Mouse (Mus musculus): Measurements from ENCODE around the gene Timm50. TPM values are rescaled to one million over a fixed set of nuclear protein-coding genes. Genes with fewer than 3 reads are reported as not detected.

Timm50 gene
- total and polyA plus RNA-seq, 2 experiments from 2014 or later = 64.0 to 116 TPM

DNA sequence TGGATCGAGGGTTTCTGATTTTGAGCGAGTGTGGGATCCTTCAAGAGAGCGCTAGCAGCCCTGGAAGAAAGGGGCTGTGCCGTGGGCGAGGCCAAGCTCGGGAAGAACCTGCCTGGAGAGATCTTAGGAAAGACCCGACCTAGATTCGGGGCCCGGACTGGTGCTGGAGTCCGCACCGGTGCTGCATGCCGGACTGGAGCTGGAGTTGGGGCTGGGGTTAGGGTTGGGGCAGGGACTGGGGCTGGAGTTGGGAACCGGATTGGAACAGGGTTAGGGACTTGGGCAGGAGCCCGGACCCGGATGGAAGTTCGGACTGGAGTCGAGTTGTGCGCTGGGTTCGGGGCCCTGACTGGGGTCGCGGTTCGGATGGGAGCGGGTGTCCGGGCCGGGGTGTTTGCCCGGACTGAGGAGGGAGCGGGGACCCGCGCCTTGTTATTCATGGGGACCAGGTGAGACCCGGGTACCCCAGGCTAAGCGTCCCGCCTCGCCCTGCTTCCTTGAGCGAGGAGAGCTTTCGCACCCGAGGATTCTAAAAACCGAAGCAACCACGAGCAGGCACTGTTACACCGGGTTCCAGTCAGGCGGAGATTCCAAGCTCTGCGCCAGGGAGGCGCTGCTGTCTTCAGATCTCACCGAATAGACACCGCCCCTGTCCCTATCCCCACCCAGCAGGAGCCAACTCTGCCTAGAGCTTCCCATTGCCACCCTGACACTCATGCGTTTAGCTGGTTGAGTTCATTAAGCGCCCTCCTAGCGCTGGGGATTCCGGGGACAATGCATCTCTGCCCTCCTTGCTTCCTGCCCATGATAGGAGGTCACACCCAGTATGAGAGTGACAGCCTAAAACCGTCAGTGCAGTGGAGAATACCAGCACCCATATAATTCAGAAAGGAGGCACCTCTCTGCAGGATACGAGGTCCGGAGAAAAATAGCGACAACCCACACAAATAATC, 21.0 kb downstream of the Timm50 start, which contains the start of gene Selenov:
Selenov (minus strand) TSS at position 549 of the 953 bp plus-strand sequence.
- H3K36me3 ChIP-seq (ENCODE audit: insufficient read depth) = no peaks in the 10 kb centered on the region
- no peak within 1 kb of the TSS for H3K27ac ChIP-seq (ENCODE audit: low read depth, low read length)
- DNase-seq = peak; percentile 60
- peak; percentile 59 for TF ChIP-seq CTCF (IDR thresholded peaks at IDR 0.05; ENCODE audit: low read depth)
- 2% methylated on average over 52 of the region's 52 CpGs for WGBS
- H3K9me3 ChIP-seq (ENCODE audit: low read length) = no peaks in the 10 kb centered on the region
- peak within 1 kb of the TSS; percentile 46 for H3K4me2 ChIP-seq (ENCODE audit: low read depth)
- peak within 1 kb of the TSS; percentile 26 for H3K4me3 ChIP-seq (ENCODE audit: low read depth, low read length)
- H3K9ac ChIP-seq = no peak within 1 kb of the TSS
- no peaks in the 10 kb centered on the region for H3K4me1 ChIP-seq (ENCODE audit: insufficient read depth)
- peak; percentile 72 for ATAC-seq
- H3K27me3 ChIP-seq (ENCODE audit: insufficient read depth, low read length) = peaks cover 26% of the 10 kb centered on the region

DNA sequence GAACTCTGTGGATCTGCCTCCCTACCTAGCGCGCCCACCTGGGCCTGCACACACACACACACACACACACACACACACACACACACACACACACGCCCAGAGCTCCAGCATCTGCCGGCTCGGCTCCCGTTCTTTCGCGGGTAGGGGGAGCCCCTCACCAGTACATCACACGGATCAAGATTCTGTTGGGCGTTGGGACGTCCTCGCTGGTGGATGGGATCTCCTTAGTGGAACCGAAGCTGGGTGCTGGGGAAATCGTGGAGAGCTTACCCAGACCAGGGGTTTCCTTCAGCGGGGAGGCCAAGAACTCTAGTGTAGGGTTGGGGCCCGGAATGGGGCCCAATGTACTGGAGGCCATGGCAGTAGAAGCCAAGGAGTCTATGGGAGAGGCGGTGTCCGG, 21.7 kb downstream of the Timm50 start:
- ATAC-seq = peak; percentile 23; the same call in 1 of the 2 replicates

DNA sequence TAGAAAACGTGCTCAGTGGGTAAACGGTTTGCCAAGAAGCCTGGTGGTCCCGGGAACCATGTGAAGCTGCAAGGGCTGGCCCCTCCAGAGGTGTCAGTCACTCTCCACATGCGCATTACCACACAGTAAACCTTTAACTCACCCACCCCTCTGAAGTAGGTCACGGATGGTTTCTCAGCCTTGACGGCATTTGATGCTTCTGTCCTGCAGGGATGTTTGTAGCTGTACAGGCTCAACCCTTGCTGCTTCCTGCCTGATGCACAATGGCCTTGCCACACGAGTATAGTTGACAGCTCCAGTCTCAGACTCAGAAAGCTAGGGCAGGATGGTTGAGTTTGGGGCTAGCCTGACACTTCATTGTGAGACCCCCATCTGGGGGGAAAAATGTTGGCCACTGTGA, 31.2 kb downstream of the Timm50 start:
- Histone ChIP-seq H3K27ac (ENCODE audit: low read depth, low read length) (no peak overlapping the region), H3K4me1 (ENCODE audit: insufficient read depth) (peaks cover 12% of the 10 kb centered on the region), H3K4me2 (ENCODE audit: low read depth) (no peak overlapping the region), H3K27me3 (ENCODE audit: insufficient read depth, low read length) (no peaks in the 10 kb centered on the region), H3K4me3 (ENCODE audit: low read depth, low read length) (no peak overlapping the region), H3K9ac (no peak overlapping the region), H3K9me3 (ENCODE audit: low read length) (no peaks in the 10 kb centered on the region), H3K36me3 (ENCODE audit: insufficient read depth) (no peaks in the 10 kb centered on the region)
- DNase-seq (no peak), ATAC-seq (no peak)
- 88% methylated on average over 7 of the region's 7 CpGs for WGBS
- no peak for TF ChIP-seq CTCF (IDR thresholded peaks at IDR 0.05; ENCODE audit: low read depth)

More for the DNA sequence above, 21.7 kb downstream of the Timm50 start:
- WGBS = 3% methylated on average over 18 of the region's 18 CpGs
- H3K9me3 ChIP-seq (ENCODE audit: low read length) = no peaks in the 10 kb centered on the region
- no peak overlapping the region for H3K9ac ChIP-seq
- H3K4me3 ChIP-seq (ENCODE audit: low read depth, low read length) = peak overlapping the region; percentile 26
- no peaks in the 10 kb centered on the region for H3K4me1 ChIP-seq (ENCODE audit: insufficient read depth)
- H3K4me2 ChIP-seq (ENCODE audit: low read depth) = peak overlapping the region; percentile 46
- H3K27me3 ChIP-seq (ENCODE audit: insufficient read depth, low read length) = peaks cover 26% of the 10 kb centered on the region
- peak; percentile 39 for DNase-seq
- no peak overlapping the region for H3K27ac ChIP-seq (ENCODE audit: low read depth, low read length)
- no peaks in the 10 kb centered on the region for H3K36me3 ChIP-seq (ENCODE audit: insufficient read depth)
- peak; percentile 47 for TF ChIP-seq CTCF (IDR thresholded peaks at IDR 0.05; ENCODE audit: low read depth)

DNA sequence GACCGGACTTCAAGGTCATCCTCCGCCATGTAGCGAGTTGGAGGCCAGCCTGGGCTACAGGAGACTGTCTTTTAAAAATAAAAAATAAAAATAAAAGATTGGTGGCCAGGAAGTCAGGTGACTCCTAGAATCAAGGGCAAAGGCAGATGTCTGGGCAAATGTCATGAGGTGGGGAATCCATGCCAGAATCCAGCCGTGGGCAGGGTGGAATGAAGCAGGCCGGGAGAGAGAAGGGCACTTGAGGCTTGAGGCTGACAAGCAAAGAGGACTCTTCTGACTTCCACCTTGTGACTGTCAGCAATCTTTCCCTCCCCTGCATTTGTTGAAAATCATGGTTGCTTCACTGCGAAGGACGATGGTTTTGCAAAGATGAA, 33.6 kb downstream of the Timm50 start:
- Histone ChIP-seq H3K9ac (peak overlapping the region; percentile 89), H3K4me2 (ENCODE audit: low read depth) (peak overlapping the region; percentile 70), H3K27me3 (ENCODE audit: insufficient read depth, low read length) (no peaks in the 10 kb centered on the region), H3K36me3 (ENCODE audit: insufficient read depth) (0 out of 2 replicates have a peak, but pooled peaks cover 4% of the 10 kb centered on the region), H3K27ac (ENCODE audit: low read depth, low read length) (no peak overlapping the region; the same call in 1 of the 2 replicates), H3K4me1 (ENCODE audit: insufficient read depth) (peaks cover 12% of the 10 kb centered on the region), H3K4me3 (ENCODE audit: low read depth, low read length) (peak overlapping the region; percentile 76), H3K9me3 (ENCODE audit: low read length) (no peaks in the 10 kb centered on the region)
- ATAC-seq (no peak), DNase-seq (no peak)
- no peak for TF ChIP-seq CTCF (IDR thresholded peaks at IDR 0.05; ENCODE audit: low read depth)
- WGBS = 90% methylated on average over 7 of the region's 7 CpGs

DNA sequence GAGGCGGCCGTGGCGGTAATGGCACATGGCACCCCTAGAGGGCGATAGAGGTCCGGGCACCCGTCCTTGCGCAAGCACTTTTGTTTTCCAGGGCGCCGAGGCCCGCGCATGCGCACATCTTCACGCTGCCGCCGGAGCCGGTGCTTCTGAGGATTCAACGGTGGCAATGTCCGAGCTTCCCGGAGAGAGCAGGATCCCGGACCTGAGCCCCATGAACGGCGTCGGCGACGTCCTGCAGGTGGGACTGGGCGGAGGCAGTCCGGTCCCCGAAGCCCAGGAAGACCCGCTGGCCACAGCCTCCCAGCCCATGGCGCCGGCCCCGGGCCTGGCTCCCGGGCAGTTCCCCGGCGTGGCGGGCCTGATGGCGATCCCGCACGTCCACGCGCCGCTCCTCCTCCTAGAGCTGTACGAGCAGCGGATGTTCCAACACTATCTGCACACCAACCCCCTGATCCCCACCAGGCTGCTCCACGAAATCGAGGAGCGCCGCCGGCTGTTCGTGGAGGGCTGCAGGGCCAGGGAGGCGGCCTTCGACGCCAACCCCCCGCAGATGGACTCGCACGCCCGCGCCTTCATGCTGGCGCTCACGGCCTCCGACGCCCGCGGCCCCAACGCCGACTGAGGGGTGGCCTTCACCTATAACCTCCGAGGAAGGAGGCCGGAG, 34.1 kb downstream of the Timm50 start, which contains the start of gene Eid2b:
Eid2b (plus strand) TSS at position 125 of the 664 bp plus-strand sequence.
- Histone ChIP-seq H3K9me3 (ENCODE audit: low read length) (no peaks in the 10 kb centered on the region), H3K4me3 (ENCODE audit: low read depth, low read length) (peak within 1 kb of the TSS; percentile 76), H3K27me3 (ENCODE audit: insufficient read depth, low read length) (no peaks in the 10 kb centered on the region), H3K36me3 (ENCODE audit: insufficient read depth) (peaks cover 9% of the 10 kb centered on the region), H3K9ac (peak within 1 kb of the TSS; percentile 89), H3K4me2 (ENCODE audit: low read depth) (peak within 1 kb of the TSS; percentile 70), H3K4me1 (ENCODE audit: insufficient read depth) (peaks cover 12% of the 10 kb centered on the region), H3K27ac (ENCODE audit: low read depth, low read length) (peak within 1 kb of the TSS; percentile 79)
- WGBS = 6% methylated on average over 68 of the region's 68 CpGs
- DNase-seq (peak; percentile 97), ATAC-seq (peak; percentile 65)
- peak; percentile 91 for TF ChIP-seq CTCF (IDR thresholded peaks at IDR 0.05; ENCODE audit: low read depth)

DNA sequence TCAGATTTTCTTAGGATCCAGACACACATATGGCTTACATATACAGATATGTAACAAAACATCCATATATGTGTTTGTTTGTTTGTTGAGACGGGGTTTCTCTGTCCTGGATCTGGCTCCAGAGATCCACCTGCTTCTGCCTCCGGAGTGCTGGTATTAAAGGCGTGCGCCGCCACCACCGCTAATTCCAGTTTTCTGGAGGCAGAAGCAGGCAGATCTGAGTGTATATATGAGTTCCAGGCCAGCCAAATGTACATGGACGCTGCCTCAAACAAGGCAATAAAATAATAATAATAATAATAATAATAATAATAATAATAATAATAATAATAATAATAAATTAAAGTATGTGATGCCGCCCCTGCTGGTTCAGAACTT, 34.6 kb downstream of the Timm50 start:
- Histone ChIP-seq H3K9ac (no peak overlapping the region), H3K9me3 (ENCODE audit: low read length) (no peaks in the 10 kb centered on the region), H3K36me3 (ENCODE audit: insufficient read depth) (peaks cover 11% of the 10 kb centered on the region), H3K4me2 (ENCODE audit: low read depth) (no peak overlapping the region), H3K27ac (ENCODE audit: low read depth, low read length) (no peak overlapping the region), H3K4me1 (ENCODE audit: insufficient read depth) (peaks cover 12% of the 10 kb centered on the region), H3K4me3 (ENCODE audit: low read depth, low read length) (peak overlapping the region; percentile 76; the same call in 1 of the 2 replicates), H3K27me3 (ENCODE audit: insufficient read depth, low read length) (no peaks in the 10 kb centered on the region)
- ATAC-seq (0 out of 2 replicates have a peak, but pooled peaks have one; percentile 2), DNase-seq (no peak)
- no peak for TF ChIP-seq CTCF (IDR thresholded peaks at IDR 0.05; ENCODE audit: low read depth)
- WGBS = 60% methylated on average over 8 of the region's 8 CpGs
